Mouse (Mus musculus): ENCODE data around the gene Gpatch2. TPM values are rescaled to one million over a fixed set of nuclear protein-coding genes. Genes with fewer than 3 reads are reported as not detected.

Gpatch2 gene
- polyA plus RNA-seq, 1 experiment from 2014 or later: 14.3 TPM

DNA sequence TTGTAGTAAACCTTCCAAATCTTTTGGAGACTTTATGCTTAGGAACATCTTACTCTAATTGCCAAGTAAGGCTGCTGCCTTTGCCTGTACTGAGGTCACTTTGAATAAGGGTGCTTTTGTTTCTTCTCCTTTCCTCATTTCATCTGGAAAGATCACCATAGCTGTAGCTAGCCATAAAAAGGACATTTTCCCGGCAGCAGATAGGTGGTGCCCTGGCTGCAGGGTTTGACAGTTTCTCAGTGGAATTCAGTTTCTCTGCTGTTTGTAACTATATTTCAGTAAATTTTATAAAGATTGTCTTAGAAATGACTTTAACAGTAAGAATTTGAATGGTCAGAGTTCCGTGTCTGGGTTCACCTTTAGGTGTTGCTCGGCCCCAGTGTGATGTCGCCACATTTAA is 43.4 kb downstream of the Gpatch2 start:
- Histone ChIP-seq H3K27me3 (replicated peaks) (no peaks in the 10 kb centered on the region), H3K36me3 (no peaks in the 10 kb centered on the region), H3K27ac (replicated peaks) (no peak overlapping the region), H3K4me1 (0 out of 2 replicates have a peak, but pooled peaks cover 6% of the 10 kb centered on the region), H3K4me3 (replicated peaks) (no peak overlapping the region), H3K4me2 (no peak overlapping the region), H3K9me3 (replicated peaks) (no peaks in the 10 kb centered on the region), H3K9ac (replicated peaks) (no peak overlapping the region)
- 76% methylated on average over 4 of the region's 4 CpGs for WGBS
- no peak for ATAC-seq (ENCODE audit: low FRiP score)

DNA sequence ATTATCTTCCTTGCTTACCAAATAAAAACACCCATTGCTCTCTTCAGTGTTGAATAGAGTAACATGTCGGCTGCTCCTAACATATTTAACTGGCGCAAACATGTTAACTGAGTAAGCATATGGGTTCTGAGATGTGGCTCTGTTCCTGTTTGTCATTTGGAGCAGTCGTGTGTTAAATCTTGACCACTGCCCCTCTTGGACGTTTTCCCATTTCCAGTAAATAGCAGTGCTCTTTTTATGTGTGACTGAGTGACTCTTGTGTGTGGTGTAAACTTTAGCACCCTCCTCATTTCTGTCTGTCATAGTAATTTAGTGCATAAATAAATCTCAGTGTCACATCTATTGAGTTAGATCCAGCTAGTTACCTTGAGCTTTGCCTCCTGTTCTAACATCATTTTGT is 52.3 kb downstream of the Gpatch2 start:
- Histone ChIP-seq H3K9me3 (replicated peaks) (no peaks in the 10 kb centered on the region), H3K4me1 (peaks cover 24% of the 10 kb centered on the region; the same call in 1 of the 2 replicates), H3K27ac (replicated peaks) (no peak overlapping the region), H3K4me3 (replicated peaks) (no peak overlapping the region), H3K4me2 (no peak overlapping the region), H3K27me3 (replicated peaks) (no peaks in the 10 kb centered on the region), H3K9ac (replicated peaks) (no peak overlapping the region), H3K36me3 (no peaks in the 10 kb centered on the region)
- 52% methylated on average over 4 of the region's 4 CpGs for WGBS
- no peak for ATAC-seq (ENCODE audit: low FRiP score)

DNA sequence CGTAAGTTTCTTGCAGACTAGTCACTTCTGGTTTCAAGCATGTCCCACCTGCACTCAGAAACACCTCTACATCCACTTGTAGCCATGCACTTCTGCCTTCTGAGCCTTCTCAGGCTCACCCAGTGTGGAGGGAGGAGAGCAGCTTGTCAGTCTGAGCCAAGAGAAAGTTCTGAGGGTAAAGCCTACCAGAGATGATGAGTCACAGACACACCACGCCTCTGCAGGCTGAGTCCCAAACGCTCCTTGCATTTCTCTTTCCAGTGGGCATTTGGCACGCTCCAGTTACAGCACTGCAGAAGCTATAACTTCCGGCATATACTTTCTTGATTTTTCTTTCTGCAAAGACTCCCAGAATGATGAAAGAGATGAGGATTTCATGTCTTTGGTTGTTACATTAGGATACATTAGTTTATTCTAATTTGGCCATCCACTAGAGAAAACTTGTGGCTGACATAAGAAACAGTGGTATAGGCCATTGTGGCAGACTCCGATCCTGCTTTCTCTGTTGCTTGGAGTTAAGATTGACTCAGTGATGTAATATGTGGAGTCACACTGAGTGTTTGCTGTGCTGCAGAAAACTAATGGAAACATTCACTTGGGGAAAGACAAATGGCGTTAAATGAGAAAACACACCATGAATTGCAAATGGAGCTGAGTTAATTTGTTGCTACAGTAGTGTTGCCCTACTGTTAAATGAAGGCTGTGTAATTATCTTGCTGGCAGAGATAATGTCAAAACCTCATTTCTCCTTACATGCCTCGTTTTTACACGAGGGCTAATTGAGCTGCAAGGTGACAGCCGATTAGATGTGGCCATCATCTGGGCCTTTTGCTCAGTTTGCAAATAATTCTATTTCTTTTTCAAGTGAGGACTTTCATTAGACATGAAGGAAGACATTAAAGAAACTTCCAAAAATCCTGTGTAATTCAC is 55.3 kb downstream of the Gpatch2 start:
- no peak overlapping the region for H3K9ac ChIP-seq (replicated peaks)
- no peaks in the 10 kb centered on the region for H3K27me3 ChIP-seq (replicated peaks)
- H3K36me3 ChIP-seq: no peaks in the 10 kb centered on the region
- H3K27ac ChIP-seq (replicated peaks): no peak overlapping the region
- 50% methylated on average over 10 of the region's 10 CpGs for WGBS
- H3K9me3 ChIP-seq (replicated peaks): no peaks in the 10 kb centered on the region
- peaks cover 24% of the 10 kb centered on the region; the same call in 1 of the 2 replicates for H3K4me1 ChIP-seq
- no peak overlapping the region for H3K4me3 ChIP-seq (replicated peaks)
- ATAC-seq (ENCODE audit: low FRiP score): 0 out of 2 replicates have a peak, but pooled peaks have one; percentile 38
- H3K4me2 ChIP-seq: no peak overlapping the region

DNA sequence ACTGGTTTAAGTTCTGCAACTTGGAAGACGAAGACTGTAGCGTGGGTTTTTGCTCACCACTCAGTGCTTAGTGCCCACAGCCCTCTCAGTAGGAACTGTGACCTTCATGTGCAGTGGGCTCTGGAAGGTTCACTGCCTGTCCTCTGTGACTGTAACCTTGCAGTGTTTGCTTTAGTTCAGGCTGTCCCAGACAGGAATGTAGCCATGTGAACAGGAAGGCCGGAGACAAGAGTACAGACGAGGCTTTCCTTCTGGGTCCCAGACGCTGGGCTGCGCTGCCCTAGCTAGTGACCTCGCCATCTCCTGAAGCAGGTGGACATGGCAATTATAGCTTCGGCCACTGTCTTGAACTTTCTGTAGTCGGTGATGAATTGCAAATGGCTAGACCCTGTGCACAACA is 62.0 kb downstream of the Gpatch2 start:
- H3K4me3 ChIP-seq (replicated peaks): no peak overlapping the region
- ATAC-seq (ENCODE audit: low FRiP score): no peak
- no peak overlapping the region for H3K27ac ChIP-seq (replicated peaks)
- H3K9me3 ChIP-seq (replicated peaks): no peaks in the 10 kb centered on the region
- H3K9ac ChIP-seq (replicated peaks): no peak overlapping the region
- 52% methylated on average over 9 of the region's 9 CpGs for WGBS
- no peaks in the 10 kb centered on the region for H3K36me3 ChIP-seq
- no peaks in the 10 kb centered on the region for H3K27me3 ChIP-seq (replicated peaks)
- H3K4me2 ChIP-seq: no peak overlapping the region
- peaks cover 21% of the 10 kb centered on the region for H3K4me1 ChIP-seq

DNA sequence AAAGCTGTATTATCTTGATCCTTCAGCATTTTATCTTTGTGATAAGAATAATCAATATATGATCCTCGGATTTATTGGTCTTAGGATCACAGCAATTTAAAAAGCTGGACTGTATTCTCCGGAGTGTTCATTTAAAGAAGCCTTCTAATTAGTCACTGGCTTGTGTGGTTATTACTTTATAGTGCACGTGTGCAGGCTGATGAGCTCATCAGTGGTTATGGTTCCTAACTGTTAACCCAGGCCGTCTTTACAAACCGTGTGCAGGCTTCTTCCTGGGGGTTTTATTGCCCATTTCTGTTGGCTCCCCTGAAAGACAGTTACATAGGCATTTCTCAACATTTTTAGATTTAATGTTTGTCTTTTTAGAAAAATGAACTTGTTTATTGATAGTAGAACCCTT is 63.2 kb downstream of the Gpatch2 start:
- Histone ChIP-seq H3K9ac (replicated peaks) (no peak overlapping the region), H3K4me2 (no peak overlapping the region), H3K4me3 (replicated peaks) (no peak overlapping the region), H3K4me1 (peaks cover 25% of the 10 kb centered on the region), H3K27ac (replicated peaks) (no peak overlapping the region), H3K9me3 (replicated peaks) (no peaks in the 10 kb centered on the region), H3K27me3 (replicated peaks) (no peaks in the 10 kb centered on the region), H3K36me3 (no peaks in the 10 kb centered on the region)
- no peak for ATAC-seq (ENCODE audit: low FRiP score)
- WGBS: 24% methylated on average over 5 of the region's 5 CpGs

DNA sequence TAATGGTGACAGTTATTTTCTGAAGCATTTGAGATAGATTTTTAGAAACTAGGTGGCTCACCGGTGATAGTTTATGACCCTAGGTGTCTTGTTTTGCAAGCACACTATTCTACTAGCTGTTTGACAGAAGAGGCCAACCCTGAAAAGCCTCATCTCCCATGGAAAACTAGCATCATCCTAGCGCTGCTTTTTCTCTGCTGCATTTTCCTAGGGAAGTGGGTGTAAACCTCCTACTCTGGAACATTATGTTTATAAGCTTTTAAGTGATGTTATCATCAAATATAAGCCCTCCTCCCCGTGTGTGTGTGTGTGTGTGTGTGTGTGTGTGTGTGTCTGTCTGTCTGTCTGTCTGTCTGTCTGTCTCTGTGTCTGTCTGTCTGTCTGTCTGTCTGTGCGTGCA is 64.5 kb downstream of the Gpatch2 start:
- ATAC-seq (ENCODE audit: low FRiP score): no peak
- no peak overlapping the region for H3K27ac ChIP-seq (replicated peaks)
- no peak overlapping the region for H3K4me2 ChIP-seq
- H3K9ac ChIP-seq (replicated peaks): no peak overlapping the region
- H3K27me3 ChIP-seq (replicated peaks): no peaks in the 10 kb centered on the region
- no peak overlapping the region for H3K4me3 ChIP-seq (replicated peaks)
- peaks cover 25% of the 10 kb centered on the region for H3K4me1 ChIP-seq
- no peaks in the 10 kb centered on the region for H3K9me3 ChIP-seq (replicated peaks)
- H3K36me3 ChIP-seq: no peaks in the 10 kb centered on the region
- WGBS: 81% methylated on average over 4 of the region's 4 CpGs

DNA sequence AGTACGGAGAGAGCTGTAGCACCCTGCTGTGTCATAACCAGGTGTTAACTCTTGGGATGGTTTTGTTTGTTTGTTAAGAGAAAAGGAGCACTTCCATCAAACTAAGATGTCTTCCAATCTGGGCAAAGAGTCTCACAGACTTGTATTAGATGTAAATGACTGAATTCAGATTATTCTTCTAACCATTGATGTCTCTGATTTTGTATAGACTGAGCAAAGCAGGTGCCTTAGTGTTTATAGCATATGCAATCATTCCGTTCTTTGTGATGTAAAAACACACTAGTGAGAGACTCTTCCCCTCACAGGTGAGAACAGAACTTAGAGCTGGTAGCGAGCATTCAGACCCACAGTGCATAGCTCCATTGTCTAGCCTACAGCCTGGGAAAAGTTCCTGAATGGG is 67.0 kb downstream of the Gpatch2 start:
- peaks cover 23% of the 10 kb centered on the region for H3K4me1 ChIP-seq
- 64% methylated on average over 3 of the region's 3 CpGs for WGBS
- H3K27me3 ChIP-seq (replicated peaks): no peaks in the 10 kb centered on the region
- no peak overlapping the region for H3K4me2 ChIP-seq
- no peak overlapping the region for H3K27ac ChIP-seq (replicated peaks)
- no peaks in the 10 kb centered on the region for H3K9me3 ChIP-seq (replicated peaks)
- H3K4me3 ChIP-seq (replicated peaks): no peak overlapping the region
- no peak overlapping the region for H3K9ac ChIP-seq (replicated peaks)
- no peaks in the 10 kb centered on the region for H3K36me3 ChIP-seq
- ATAC-seq (ENCODE audit: low FRiP score): no peak

DNA sequence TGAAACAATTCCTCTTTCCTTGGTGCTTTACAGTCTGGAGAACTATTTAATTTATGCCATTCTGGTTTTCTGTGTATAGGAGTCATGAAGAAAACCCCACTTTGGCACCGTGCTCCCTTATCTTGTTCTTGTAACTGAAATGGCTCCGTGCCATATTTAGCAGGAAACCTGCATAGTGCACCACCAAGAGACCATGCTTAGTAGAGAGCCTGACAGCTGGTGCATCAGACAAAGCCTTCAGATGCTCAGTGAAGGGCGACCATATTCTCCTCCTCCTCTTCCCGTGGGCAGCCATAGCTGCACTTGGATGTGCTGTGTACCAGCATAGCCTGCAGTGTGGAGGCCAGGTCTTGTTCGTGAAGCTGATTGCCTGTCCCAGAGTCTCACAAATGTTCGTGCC is 67.5 kb downstream of the Gpatch2 start:
- Histone ChIP-seq H3K36me3 (no peaks in the 10 kb centered on the region), H3K9ac (replicated peaks) (no peak overlapping the region), H3K9me3 (replicated peaks) (no peaks in the 10 kb centered on the region), H3K27ac (replicated peaks) (no peak overlapping the region), H3K27me3 (replicated peaks) (no peaks in the 10 kb centered on the region), H3K4me2 (no peak overlapping the region), H3K4me1 (peaks cover 19% of the 10 kb centered on the region), H3K4me3 (replicated peaks) (no peak overlapping the region)
- no peak for ATAC-seq (ENCODE audit: low FRiP score)
- 71% methylated on average over 6 of the region's 6 CpGs for WGBS

DNA sequence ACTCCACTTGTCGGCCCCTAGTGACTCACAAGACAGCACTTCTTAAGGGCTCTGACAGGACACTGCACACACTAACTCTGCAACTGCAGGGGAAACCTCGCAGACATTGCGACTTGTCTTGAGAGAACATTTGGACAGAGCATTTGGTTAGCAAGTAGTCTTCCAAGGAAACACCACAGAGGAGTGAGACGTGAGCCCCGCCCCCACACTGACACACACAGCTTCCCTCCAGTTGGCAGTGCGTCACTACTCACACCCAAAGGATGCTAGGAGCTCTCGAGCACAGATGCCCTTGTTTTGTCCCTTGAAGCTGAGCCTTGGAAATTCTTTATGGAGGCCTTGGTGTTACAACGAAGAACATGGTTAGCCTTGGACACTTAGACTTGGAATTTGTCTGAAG is 70.4 kb downstream of the Gpatch2 start:
- peaks cover 4% of the 10 kb centered on the region; the same call in 1 of the 2 replicates for H3K4me1 ChIP-seq
- no peaks in the 10 kb centered on the region for H3K36me3 ChIP-seq
- H3K4me3 ChIP-seq (replicated peaks): no peak overlapping the region
- no peak overlapping the region for H3K4me2 ChIP-seq
- H3K9me3 ChIP-seq (replicated peaks): no peaks in the 10 kb centered on the region
- no peaks in the 10 kb centered on the region for H3K27me3 ChIP-seq (replicated peaks)
- WGBS: 81% methylated on average over 8 of the region's 8 CpGs
- no peak for ATAC-seq (ENCODE audit: low FRiP score)
- no peak overlapping the region for H3K27ac ChIP-seq (replicated peaks)
- H3K9ac ChIP-seq (replicated peaks): no peak overlapping the region

DNA sequence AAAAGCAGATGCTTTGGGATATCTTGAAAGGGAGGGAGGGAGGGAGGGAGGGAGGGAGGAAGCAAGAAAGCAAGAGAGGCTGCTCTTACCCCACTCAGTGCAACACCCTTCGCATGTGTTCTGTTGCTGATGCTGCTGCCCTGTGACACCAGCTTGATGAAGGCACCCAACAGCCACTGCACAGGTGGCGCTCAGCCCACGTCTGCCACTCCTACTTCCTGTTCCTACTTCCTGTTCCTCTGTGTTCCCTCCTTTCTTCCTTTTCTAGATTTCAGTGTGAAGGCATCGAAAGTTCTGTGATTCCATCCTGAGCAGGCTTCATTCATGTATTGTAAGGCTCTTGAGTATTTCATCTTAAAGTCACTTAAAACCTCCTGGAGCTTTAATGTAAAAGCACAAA is 71.1 kb downstream of the Gpatch2 start:
- no peaks in the 10 kb centered on the region for H3K36me3 ChIP-seq
- H3K9ac ChIP-seq (replicated peaks): no peak overlapping the region
- H3K4me1 ChIP-seq: peaks cover 4% of the 10 kb centered on the region; the same call in 1 of the 2 replicates
- H3K27ac ChIP-seq (replicated peaks): no peak overlapping the region
- H3K4me3 ChIP-seq (replicated peaks): no peak overlapping the region
- ATAC-seq (ENCODE audit: low FRiP score): no peak
- no peaks in the 10 kb centered on the region for H3K9me3 ChIP-seq (replicated peaks)
- no peak overlapping the region for H3K4me2 ChIP-seq
- no peaks in the 10 kb centered on the region for H3K27me3 ChIP-seq (replicated peaks)
- WGBS: 77% methylated on average over 4 of the region's 4 CpGs

DNA sequence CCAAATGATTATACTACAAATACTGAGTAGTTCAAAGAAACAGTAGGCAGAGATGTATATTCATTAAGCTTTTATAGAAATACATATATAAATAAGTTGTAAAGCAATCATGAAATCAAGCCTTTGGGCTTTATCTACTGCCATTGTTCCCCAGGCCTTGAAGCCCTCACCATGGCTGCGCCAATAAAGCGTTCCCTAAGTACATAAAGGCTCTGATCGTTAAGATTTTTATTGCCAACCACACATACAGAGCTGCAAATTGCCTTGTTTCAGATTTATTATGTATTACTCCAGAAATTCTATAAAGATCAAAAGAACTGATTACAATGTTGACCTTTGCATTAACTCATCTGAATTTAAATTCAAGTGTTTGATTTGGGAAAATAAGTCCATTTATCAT is 71.6 kb downstream of the Gpatch2 start:
- Histone ChIP-seq H3K27ac (replicated peaks) (no peak overlapping the region), H3K4me3 (replicated peaks) (no peak overlapping the region), H3K36me3 (no peaks in the 10 kb centered on the region), H3K4me1 (peaks cover 4% of the 10 kb centered on the region; the same call in 1 of the 2 replicates), H3K27me3 (replicated peaks) (no peaks in the 10 kb centered on the region), H3K9ac (replicated peaks) (no peak overlapping the region), H3K4me2 (no peak overlapping the region), H3K9me3 (replicated peaks) (no peaks in the 10 kb centered on the region)
- 27% methylated on average over 3 of the region's 3 CpGs for WGBS
- no peak for ATAC-seq (ENCODE audit: low FRiP score)

DNA sequence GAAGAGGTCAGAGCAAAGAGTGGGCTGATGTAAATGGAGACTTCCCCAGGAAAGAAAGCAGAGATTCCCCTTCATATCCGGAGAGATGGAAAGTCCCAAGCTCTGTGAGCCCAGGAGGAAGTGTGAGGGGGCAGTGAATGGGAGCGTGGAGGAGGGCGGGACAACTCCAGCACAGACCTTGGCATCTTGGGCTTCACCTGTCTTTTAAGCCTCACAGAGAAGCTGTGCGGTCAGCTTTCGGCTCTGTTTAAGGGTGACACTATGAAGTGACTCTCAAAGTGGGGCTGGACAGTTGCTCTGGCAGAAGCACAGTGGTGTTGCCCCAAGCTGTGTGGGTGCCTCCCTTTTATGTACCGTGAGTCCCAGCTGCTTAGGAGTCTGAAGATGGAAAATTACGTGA is 74.9 kb downstream of the Gpatch2 start:
- Histone ChIP-seq H3K9me3 (replicated peaks) (no peaks in the 10 kb centered on the region), H3K27ac (replicated peaks) (no peak overlapping the region), H3K36me3 (no peaks in the 10 kb centered on the region), H3K4me3 (replicated peaks) (no peak overlapping the region), H3K4me1 (no peaks in the 10 kb centered on the region), H3K27me3 (replicated peaks) (no peaks in the 10 kb centered on the region), H3K4me2 (no peak overlapping the region), H3K9ac (replicated peaks) (no peak overlapping the region)
- WGBS: 93% methylated on average over 7 of the region's 7 CpGs
- no peak for ATAC-seq (ENCODE audit: low FRiP score)
